Mouse (Mus musculus) granulocyte monocyte progenitor cell, adult 5-6 weeks (primary cell): ENCODE results near the gene Olfr1472. TPM values are rescaled to one million over a fixed set of nuclear protein-coding genes. Genes with fewer than 3 reads are reported as not detected.
"Not testable (repeated sequence)": the region's sequence is repeated elsewhere in the genome, so short reads cannot be mapped to it uniquely, and the experiment has no call there.

Source experiments
- ATAC-seq: replicated peaks from 2 replicates; pipeline ENCODE4 v1.8.0; 2016; ENCODE audit warnings: mild to moderate bottlenecking, moderate TSS enrichment, inconsistent platforms; ENCODE audit not compliant: poor library complexity, severe bottlenecking
- total RNA-seq, 2 experiments: library from RNA; stranded (forward) in 1 of 2; stranded (reverse) in 1 of 2; fragments of 200-712, 200-1000 nt in 1 of 2; fragments of >200 nt in 1 of 2; fragmentation: Nextera tagmentation in 1 of 2; gene quantifications; 2 replicates each; pipeline ENCODE4 v1.2.3; 2014 to 2017

Gene Olfr1472
- total RNA-seq (2014; fragmentation: Nextera tagmentation) (not detected in 2 replicates), total RNA-seq (2017) (not detected in 2 replicates)

DNA sequence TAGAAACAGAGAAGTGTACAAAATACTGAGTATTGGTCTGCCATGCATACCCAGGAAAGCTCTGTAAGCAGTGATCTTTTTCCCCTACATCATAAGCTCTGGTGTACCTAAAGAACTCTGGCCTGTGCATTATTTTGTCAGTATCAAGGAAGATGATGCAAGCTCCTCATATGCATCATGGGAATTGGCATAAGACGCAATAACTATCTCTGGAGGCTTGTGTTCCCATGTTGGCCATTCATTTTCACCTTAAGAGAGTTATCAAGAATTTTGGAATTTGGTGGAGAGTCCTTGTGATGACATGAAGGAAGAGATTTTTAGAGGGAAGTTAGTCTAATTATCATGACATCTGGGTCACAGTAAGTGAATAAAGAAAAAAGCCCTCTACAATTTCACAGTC lies at the start of gene Olfr1472:
Gene Olfr1472 (minus strand): TSS at position 101 of the 400 bp plus-strand sequence.
- ATAC-seq, result no peak

- no peak for ATAC-seq
These were observed 44.4 kb upstream of the Olfr1472 start, which contains the start of gene Olfr1477 for GRCm38 (mm10) chr19:13500246-13500645. Gene Olfr1477 (plus strand): TSS chr19:13500546.

- no peak for ATAC-seq
These were observed 24.2 kb upstream of the Olfr1472 start, which contains the start of gene Olfr1475 for GRCm38 (mm10) chr19:13480096-13480495. Gene Olfr1475 (minus strand): TSS chr19:13480196.

DNA sequence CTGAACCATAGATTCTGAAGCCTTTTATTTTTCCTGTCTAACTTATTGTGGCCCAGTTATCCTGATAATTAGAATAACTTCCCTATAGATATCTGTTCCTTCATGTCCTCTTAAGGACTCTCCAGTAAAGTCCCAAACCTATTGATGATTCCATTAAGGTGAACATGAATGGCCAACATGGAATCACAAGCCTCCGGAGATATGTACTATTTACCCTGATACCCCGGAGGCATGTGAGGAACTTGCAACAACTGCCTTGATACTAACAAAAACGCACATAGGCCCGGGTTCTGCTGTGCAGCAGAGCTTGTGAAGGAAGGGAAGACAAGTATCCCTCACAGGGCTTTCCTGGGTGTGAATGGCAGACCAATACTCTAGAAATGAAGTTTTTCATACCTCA lies 13.4 kb upstream of the Olfr1472 start, which contains the start of gene Olfr1474:
Gene Olfr1474 (plus strand): TSS at position 301 of the 400 bp plus-strand sequence.
- ATAC-seq, result not testable (repeated sequence)

DNA sequence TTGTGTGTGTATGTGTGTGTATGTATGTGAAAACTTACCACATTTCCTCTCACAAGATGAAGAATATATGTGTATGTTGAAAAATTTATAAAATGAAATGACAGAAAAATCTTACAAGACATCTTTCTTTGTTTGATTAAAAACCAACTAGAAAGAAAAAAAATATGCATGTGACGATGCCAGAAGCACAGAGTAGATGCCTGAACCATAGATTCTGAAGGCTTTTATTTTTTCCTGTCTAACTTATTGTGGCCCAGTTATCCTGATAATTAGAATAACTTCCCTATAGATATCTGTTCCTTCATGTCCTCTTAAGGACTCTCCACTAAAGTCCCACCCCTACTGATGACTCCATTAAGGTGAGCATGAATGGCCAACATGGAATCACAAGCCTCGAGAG lies 12.8 kb downstream of the Olfr1472 start, which contains the start of gene Olfr1471:
Gene Olfr1471 (plus strand): TSS at position 301 of the 400 bp plus-strand sequence.
- not testable (repeated sequence) for ATAC-seq

- no peak for ATAC-seq
These were observed 48.3 kb downstream of the Olfr1472 start, which contains the start of gene Olfr1469 for GRCm38 (mm10) chr19:13407549-13407948. Gene Olfr1469 (plus strand): TSS chr19:13407849.

Other genes with a start within 250 kb of the Olfr1472 start
- not detected in 2 replicates for gene Olfr1463, start 224.8 kb downstream of the Olfr1472 start, total RNA-seq (2014; fragmentation: Nextera tagmentation)
- gene Olfr1463, start 224.8 kb downstream of the Olfr1472 start, total RNA-seq (2017), result not detected in 2 replicates
- gene Olfr1465, start 140.5 kb downstream of the Olfr1472 start, total RNA-seq (2014; fragmentation: Nextera tagmentation), result not detected in 2 replicates
- not detected in 2 replicates for gene Olfr1465, start 140.5 kb downstream of the Olfr1472 start, total RNA-seq (2017)
- not detected in 2 replicates for gene Olfr1466, start 117.2 kb downstream of the Olfr1472 start, total RNA-seq (2014; fragmentation: Nextera tagmentation)
- gene Olfr1466, start 117.2 kb downstream of the Olfr1472 start, total RNA-seq (2017), result not detected in 2 replicates
- gene Olfr1467, start 93.8 kb downstream of the Olfr1472 start, total RNA-seq (2014; fragmentation: Nextera tagmentation), result not detected in 2 replicates
- gene Olfr1467, start 93.8 kb downstream of the Olfr1472 start, total RNA-seq (2017), result not detected in 2 replicates
- gene Olfr1469, start 48.2 kb downstream of the Olfr1472 start, total RNA-seq (2014; fragmentation: Nextera tagmentation), result not detected in 2 replicates
- not detected in 2 replicates for gene Olfr1469, start 48.2 kb downstream of the Olfr1472 start, total RNA-seq (2017)
- not detected in 2 replicates for gene Olfr1471, start 12.7 kb downstream of the Olfr1472 start, total RNA-seq (2014; fragmentation: Nextera tagmentation)
- gene Olfr1471, start 12.7 kb downstream of the Olfr1472 start, total RNA-seq (2017), result not detected in 2 replicates
- not detected in 2 replicates for gene Olfr1474, start 13.5 kb upstream of the Olfr1472 start, total RNA-seq (2014; fragmentation: Nextera tagmentation)
- not detected in 2 replicates for gene Olfr1474, start 13.5 kb upstream of the Olfr1472 start, total RNA-seq (2017)
- gene Olfr1475, start 24.1 kb upstream of the Olfr1472 start, total RNA-seq (2014; fragmentation: Nextera tagmentation), result not detected in 2 replicates
- not detected in 2 replicates for gene Olfr1475, start 24.1 kb upstream of the Olfr1472 start, total RNA-seq (2017)
- not detected in 2 replicates for gene Olfr1477, start 44.5 kb upstream of the Olfr1472 start, total RNA-seq (2014; fragmentation: Nextera tagmentation)
- not detected in 2 replicates for gene Olfr1477, start 44.5 kb upstream of the Olfr1472 start, total RNA-seq (2017)
- gene Olfr1480, start 71.8 kb upstream of the Olfr1472 start, total RNA-seq (2014; fragmentation: Nextera tagmentation), result not detected in 2 replicates
- gene Olfr1480, start 71.8 kb upstream of the Olfr1472 start, total RNA-seq (2017), result not detected in 2 replicates
- gene Olfr1484, start 127.4 kb upstream of the Olfr1472 start, total RNA-seq (2014; fragmentation: Nextera tagmentation), result not detected in 2 replicates
- not detected in 2 replicates for gene Olfr1484, start 127.4 kb upstream of the Olfr1472 start, total RNA-seq (2017)
- gene Olfr1487, start 161.3 kb upstream of the Olfr1472 start, total RNA-seq (2014; fragmentation: Nextera tagmentation), result not detected in 2 replicates
- gene Olfr1487, start 161.3 kb upstream of the Olfr1472 start, total RNA-seq (2017), result not detected in 2 replicates
- gene Olfr1489, start 175.5 kb upstream of the Olfr1472 start, total RNA-seq (2014; fragmentation: Nextera tagmentation), result not detected in 2 replicates
- not detected in 2 replicates for gene Olfr1489, start 175.5 kb upstream of the Olfr1472 start, total RNA-seq (2017)
- gene Olfr1490, start 195.0 kb upstream of the Olfr1472 start, total RNA-seq (2014; fragmentation: Nextera tagmentation), result not detected in 2 replicates
- gene Olfr1490, start 195.0 kb upstream of the Olfr1472 start, total RNA-seq (2017), result not detected in 2 replicates
- not detected in 2 replicates for gene Olfr1491, start 241.2 kb upstream of the Olfr1472 start, total RNA-seq (2014; fragmentation: Nextera tagmentation)
- not detected in 2 replicates for gene Olfr1491, start 241.2 kb upstream of the Olfr1472 start, total RNA-seq (2017)